Mouse (Mus musculus) MEL (cell line): ENCODE data around the gene Acox3.

ENCODE experiments used
- CTCF ChIP-seq, 3 experiments: IDR thresholded peaks in 2 of 3; conservative IDR thresholded peaks in 1 of 3; 2 replicates each; pipeline ENCODE4 v1.5.1; 2011 to 2012; ENCODE audit warnings: low read length in 3 of 3, low read depth in 2 of 3, mild to moderate bottlenecking in 2 of 3, improper control_type of control experiment in 1 of 3, inconsistent platforms in 1 of 3, mixed read lengths in 1 of 3, moderate library complexity in 1 of 3; ENCODE audit not compliant: control insufficient read depth in 1 of 3, insufficient read depth in 1 of 3, poor library complexity in 1 of 3, severe bottlenecking in 1 of 3
- EP300 ChIP-seq, 2 experiments: IDR thresholded peaks; 2 replicates each; pipeline ENCODE4 v1.6.1; 2011; ENCODE audit warnings: improper control_type of control experiment in 2 of 2, low read length in 2 of 2, low read depth in 1 of 2, mild to moderate bottlenecking in 1 of 2
- GATA1 ChIP-seq: IDR thresholded peaks from 2 replicates; pipeline ENCODE4 v1.6.1; 2011; ENCODE audit warnings: low read depth, low read length, improper control_type of control experiment
- RAD21 ChIP-seq: IDR thresholded peaks from 2 replicates; pipeline ENCODE4 v1.6.1; 2011; ENCODE audit warnings: mild to moderate bottlenecking, low read depth, low read length, improper control_type of control experiment
- TBP ChIP-seq: IDR thresholded peaks from 2 replicates; pipeline ENCODE4 v1.8.0; 2011; ENCODE audit warnings: low read depth, low read length, improper control_type of control experiment

GRCm38 (mm10) chr5:35623831-35624230 is 41.0 kb downstream of the Acox3 start:
- TF ChIP-seq CTCF (IDR thresholded peaks at IDR 0.05 in 2 of 3, conservative IDR thresholded peaks at IDR 0.05 in 1 of 3; ENCODE audit: control insufficient read depth in 1 of 3, insufficient read depth in 1 of 3, low read depth in 2 of 3, low read length in 3 of 3, poor library complexity in 1 of 3, severe bottlenecking in 1 of 3), result no peak
- no peak for TF ChIP-seq GATA1
- TF ChIP-seq EP300 (IDR thresholded peaks at IDR 0.05; ENCODE audit: low read depth in 1 of 2, low read length in 2 of 2), result no peak
- no peak for TF ChIP-seq TBP
- no peak for TF ChIP-seq RAD21
